Mouse (Mus musculus) heart, postnatal 25 days (tissue): Measurements from ENCODE around the gene Tcp10a. TPM values are rescaled to one million over a fixed set of nuclear protein-coding genes. Genes with fewer than 3 reads are reported as not detected.
"Not testable (repeated sequence)": the region's sequence is repeated elsewhere in the genome, so short reads cannot be mapped to it uniquely, and the experiment has no call there.

Experiments
- DNase-seq: peaks from one replicate; pipeline ENCODE4 v3.0.0; 2022; ENCODE audit warnings: low spot score
- intact Hi-C: fragments of 180-260 bp; cut with DNase I; formaldehyde crosslinking; loops from one replicate; pipeline ENCODE4 v1.15.1; 2025
- total RNA-seq, 2 experiments: library from RNA; stranded (reverse); gene quantifications; 2 replicates each; pipeline ENCODE4 v1.2.3; 2021

Tcp10a gene
- total RNA-seq, result not detected

DNA sequence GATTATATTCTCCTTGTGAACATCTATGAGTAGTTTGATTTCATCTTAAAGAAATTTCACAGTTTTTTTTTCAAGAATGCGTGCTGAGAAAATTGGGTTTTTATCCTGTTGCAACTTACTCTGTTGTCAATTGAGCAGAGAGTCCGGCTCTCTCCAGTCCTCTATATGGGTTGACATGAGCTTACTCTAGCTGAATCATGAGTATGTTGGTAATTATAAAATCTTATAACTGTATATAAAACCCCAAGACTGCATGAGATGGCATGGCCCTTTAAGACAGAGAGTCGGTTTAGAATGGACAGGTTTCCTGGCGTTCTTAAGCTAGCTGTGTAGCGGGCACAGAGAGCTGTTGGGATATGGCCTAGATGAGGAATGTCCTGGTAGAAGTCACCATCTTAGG, at the start of gene Tcp10a:
Gene Tcp10a (plus strand): TSS at position 301 of the 400 bp plus-strand sequence.
- DNase-seq, intact Hi-C loops: not testable (repeated sequence)

DNA sequence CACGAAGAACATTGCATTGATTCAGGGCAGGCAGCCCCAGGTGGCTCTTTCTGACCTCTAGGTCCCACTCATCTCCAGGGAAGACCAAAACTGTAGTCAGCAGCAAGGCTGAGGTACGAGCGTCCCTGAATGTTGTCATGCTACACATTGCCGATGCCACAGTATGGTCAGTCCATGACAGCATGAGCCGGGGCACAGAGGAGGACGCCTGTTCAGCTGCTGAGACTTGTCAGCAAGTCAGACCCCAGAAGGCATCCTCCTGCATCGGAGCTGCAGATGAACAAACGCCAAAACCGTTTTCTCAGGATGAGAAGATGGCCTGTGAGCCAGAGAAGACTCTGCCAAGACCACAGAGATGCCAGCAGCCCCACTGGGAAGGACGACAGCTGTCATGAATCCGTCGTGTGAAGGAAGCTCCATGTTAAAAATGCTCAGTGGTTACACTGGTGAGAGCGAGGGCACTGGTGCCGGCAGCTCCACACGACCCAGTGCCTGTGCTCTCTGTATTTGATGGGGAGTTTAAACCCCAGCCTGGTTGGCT, 45.7 kb upstream of the Tcp10a start:
- no peak for DNase-seq
- intact Hi-C loops, result no loop called here

DNA sequence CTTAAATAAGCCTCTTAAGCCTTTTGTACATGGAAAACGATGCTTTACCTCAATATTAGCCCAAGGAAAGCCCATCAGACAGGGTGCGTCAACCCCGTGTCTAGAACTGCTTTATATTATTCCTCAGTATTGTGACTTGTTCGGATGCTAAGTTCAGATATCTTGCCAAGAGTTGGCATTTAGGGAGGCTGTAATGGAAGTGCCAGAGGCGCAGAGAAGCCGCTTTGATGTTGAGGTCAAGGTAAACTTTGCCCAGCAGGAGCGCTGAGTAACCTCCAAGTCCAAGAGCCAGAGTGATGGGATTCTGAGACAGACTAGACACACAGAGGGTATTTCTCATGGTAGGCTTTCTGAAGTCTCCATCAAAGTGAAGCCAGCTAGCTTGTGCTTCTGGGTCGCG, 45.2 kb upstream of the Tcp10a start:
- no peak for DNase-seq

GRCm38 (mm10) chr17:7284297-7284910, 40.0 kb upstream of the Tcp10a start:
- no peak for DNase-seq
- intact Hi-C loops, result no loop called here

More for the DNA sequence above, 45.2 kb upstream of the Tcp10a start:
- intact Hi-C loops, result no loop called here

DNA sequence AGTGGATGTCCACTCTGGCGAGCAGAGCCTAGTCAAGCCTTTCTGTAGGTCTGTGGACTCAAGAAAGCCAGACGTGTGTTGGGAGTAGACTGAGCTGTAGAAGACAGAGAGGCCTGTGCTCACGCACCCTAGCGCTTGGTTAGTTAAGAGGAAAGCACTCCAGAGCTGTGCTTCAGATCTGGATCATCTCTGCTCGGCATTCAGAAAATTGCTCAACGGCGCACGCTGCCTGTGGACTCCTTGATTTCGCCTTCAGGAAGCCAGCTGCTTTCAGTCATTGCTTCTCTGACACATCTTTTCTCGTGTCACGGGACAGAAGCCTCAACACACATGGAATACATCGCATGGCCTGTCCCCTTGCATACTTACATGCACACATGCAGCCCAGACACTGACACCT, 39.2 kb upstream of the Tcp10a start:
- intact Hi-C loops, result no loop called here
- DNase-seq, result no peak

GRCm38 (mm10) chr17:7286422-7287050, 37.9 kb upstream of the Tcp10a start:
- intact Hi-C loops, result no loop called here
- DNase-seq, result no peak

GRCm38 (mm10) chr17:7292012-7292684, 32.3 kb upstream of the Tcp10a start:
- DNase-seq, result no peak
- intact Hi-C loops, result no loop called here

- DNase-seq, intact Hi-C loops: not testable (repeated sequence)
These were observed 17.9 kb upstream of the Tcp10a start for GRCm38 (mm10) chr17:7306278-7307196.

DNA sequence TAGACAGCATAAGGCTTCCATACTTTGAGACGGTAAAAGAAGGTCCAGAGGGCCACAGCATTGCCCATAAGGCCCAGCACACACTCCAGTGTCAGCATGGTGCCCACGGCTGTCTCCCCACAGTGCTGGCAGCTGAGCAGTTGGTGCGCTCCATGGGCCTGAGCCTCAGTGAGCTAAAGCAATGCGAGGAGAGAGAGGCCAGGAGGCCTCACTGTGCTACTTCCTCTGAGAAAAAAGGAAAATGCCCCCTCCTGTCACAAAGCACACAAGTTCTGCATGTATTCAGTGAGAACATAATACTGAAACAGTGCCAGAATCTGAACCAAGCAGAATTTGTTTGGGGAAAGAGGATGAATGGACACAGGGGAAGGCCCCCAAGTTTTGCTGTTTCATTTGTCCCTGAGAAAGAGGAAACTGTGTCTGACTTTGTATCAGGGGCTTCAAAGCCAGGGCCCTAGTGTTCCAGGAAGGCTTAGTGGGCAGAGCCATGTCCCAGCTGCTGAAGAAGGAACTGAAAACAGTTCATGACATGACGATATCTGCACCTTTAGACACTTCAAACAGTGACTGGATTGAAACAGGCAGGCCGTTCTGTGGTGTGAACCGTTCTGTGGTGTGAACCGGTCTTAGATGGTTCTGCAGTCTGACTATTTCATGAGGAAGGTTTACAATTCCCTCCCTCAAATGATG, 8.6 kb upstream of the Tcp10a start:
- intact Hi-C loops, result not testable (repeated sequence)

GRCm38 (mm10) chr17:7319789-7320188, 4.7 kb upstream of the Tcp10a start:
- intact Hi-C loops, DNase-seq: not testable (repeated sequence)

More for the DNA sequence above, 8.6 kb upstream of the Tcp10a start:
- DNase-seq, result not testable (repeated sequence)

- intact Hi-C loops, DNase-seq: not testable (repeated sequence)
These were observed 2.0 kb downstream of the Tcp10a start for GRCm38 (mm10) chr17:7326415-7326814.

DNA sequence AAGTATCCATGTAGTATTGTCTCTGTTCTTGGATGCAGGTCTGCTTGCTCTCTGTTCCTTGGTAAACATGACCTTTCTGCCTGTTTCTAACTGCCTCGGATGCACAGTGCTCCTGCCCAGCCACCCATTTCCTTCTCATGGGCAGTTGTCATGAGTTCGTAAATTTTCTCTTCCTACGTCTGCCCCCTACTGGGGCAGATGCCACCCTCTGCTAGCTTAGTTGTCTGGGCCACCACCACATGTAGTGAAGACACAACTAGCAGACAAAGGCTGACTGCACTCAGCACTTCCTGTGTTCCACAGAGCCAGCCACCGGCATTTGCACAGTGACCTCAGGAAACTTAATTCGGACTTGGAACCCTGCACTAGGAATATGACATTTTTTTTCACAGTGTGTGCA, 8.3 kb downstream of the Tcp10a start:
- DNase-seq, intact Hi-C loops: not testable (repeated sequence)

DNA sequence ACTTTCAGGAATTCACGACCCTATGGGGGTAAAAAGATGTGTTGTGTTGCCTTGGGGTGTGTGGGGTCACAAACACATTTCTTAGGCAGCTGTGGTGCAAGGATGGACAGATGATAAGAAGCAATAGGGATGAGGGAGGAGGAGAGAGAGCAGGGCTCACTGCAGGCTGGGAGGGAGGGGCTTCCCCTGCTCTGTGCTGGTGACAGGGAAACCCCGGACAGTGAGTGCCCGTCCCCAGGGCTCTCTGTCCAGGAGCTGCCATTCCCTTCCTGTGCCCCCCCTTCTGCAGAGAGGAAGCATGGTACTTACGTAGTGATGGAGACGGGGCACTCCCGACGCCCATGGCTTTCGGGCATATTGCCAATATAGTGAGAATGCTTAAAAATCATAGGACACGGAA, 12.9 kb downstream of the Tcp10a start:
- intact Hi-C loops, DNase-seq: not testable (repeated sequence)

- DNase-seq, intact Hi-C loops: not testable (repeated sequence)
These were observed 24.3 kb downstream of the Tcp10a start for GRCm38 (mm10) chr17:7348765-7349164.

DNA sequence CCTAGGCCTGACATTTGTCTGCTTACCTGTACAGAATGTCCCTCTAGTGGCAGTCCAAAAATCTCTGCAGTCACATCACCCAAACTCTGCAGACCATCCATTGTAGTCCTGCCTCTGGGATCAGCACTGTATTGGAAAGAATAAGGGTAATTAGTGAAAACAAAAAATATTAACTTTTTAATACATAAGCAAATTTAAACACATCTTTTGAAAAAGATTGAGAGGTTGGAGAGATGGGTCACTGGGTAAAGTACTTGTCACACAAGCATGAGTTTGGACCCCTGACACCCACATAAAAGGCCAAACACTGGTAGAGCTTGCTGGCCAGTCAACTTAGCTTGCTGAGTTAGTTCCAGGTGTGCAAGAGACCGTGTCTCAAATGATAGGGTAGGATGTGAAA, 28.1 kb downstream of the Tcp10a start, which contains the start of gene Ttll2:
Gene Ttll2 (minus strand): TSS at position 101 of the 400 bp plus-strand sequence.
- intact Hi-C loops, DNase-seq: not testable (repeated sequence)

- DNase-seq, intact Hi-C loops: not testable (repeated sequence)
These were observed 35.4 kb downstream of the Tcp10a start for GRCm38 (mm10) chr17:7359806-7360205.

GRCm38 (mm10) chr17:7360749-7361465, 36.5 kb downstream of the Tcp10a start:
- DNase-seq, result peak; percentile 5
- intact Hi-C loops, result not testable (repeated sequence)

- intact Hi-C loops, DNase-seq: not testable (repeated sequence)
These were observed 41.2 kb downstream of the Tcp10a start for GRCm38 (mm10) chr17:7365615-7366014.
